Mouse (Mus musculus) frontal cortex, adult 2 months (tissue): ENCODE results near the gene Syt1. TPM values are rescaled to one million over a fixed set of nuclear protein-coding genes. Genes with fewer than 3 reads are reported as not detected.

Experiments
- DNase-seq, 2 experiments: peaks; one replicate each; pipeline ENCODE4 v3.0.0; 2022; ENCODE audit warnings: low spot score in 1 of 2; ENCODE audit errors: extremely low spot score in 1 of 2
- polyA plus RNA-seq: library from polyadenylated mRNA; depleted of rRNA; stranded (reverse); fragments of >200 nt; gene quantifications from 2 replicates; pipeline ENCODE4 v1.2.3, GENCODE M21; 2012; rRNA removed

Gene Syt1
- 651 and 663 TPM in 2 replicates for polyA plus RNA-seq

DNA sequence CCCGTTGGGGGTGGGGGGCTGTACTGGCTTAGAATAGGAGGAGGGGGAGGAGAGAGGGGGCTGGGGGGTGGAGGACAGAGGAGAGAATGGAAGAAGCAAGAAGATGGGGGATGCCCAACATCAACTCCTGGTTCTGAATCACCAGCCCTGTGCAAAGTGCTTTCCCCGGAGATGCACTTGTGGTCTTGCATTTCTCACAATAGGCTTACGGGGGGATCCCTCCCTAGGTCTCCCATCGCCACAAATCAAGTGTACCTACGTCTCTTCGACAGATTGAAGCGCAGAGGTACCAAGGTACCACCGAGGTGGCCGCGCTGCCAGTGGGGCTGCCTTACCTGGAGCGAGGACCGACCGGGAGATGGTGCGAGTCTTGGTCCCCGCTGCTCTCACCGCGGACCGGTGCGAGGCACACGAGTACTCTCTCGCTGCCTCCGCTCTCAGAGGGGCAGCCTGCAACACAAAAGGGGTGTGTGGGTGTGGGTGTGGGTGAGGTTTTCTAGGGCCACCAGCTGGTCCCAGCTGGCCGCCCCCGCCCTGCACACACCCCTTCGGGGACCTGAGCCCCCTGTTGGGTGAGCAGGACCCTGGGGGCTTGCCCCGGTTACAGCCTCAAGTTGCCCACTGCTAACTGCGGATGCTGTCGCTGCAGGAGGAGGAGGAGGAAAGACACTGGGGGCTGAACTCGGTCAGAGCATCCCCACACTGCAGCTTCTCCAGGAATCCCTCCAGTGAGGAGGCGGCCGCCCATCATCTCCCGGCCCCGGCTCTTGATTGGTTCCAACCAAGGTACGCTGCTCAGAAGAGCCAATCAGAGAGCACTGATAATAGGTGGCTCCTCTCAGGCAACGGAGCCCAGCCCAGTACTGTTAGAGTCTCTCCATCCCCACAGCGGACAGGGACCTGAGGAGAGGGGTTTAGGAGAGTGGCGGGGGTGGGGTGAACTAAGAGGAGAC lies at the start of gene Syt1:
TSS of gene Syt1 (minus strand) at position 742 of the 953 bp plus-strand sequence.
- DNase-seq, result peak; percentile 94 to 95

DNA sequence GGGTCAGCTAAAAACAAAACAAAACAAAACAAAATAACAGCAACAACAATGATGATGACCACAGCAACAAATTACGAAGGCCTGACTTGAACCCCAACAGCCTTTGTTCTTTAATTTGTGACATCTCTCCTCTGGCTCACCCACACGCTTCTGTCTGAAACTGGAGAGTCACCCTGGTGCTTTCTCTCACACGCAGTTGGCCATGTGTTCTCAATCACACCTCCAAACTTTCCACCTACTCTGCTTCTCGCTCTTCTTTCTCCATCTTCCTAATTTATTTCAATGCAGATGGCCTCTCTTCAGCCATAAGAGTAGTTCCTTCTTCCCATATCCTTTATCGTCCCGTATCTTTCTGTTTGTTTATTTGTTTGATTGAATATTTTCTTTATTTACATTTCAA lies 45.7 kb upstream of the Syt1 start:
- peak; percentile 37 to 75 for DNase-seq

DNA sequence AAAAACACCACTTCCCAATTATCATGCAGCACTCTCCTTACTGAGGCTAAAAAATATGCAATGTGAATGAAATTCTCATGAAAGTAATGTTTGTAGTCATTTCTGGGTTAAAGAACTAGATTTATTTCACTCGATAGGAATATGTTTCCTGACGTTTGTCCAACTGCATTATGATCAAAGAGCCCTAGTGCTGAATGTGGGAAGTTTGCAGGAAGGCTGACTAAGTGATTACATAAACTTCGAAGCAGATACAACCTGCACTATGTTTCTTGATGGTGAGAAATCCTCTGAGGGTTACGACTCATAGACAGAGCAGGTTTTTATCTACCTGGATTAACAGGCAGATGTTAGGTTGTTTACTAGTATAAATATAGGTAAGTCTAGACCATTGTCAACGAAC lies 36.8 kb upstream of the Syt1 start:
- peak in 1 of 2 experiments; percentile 33 for DNase-seq

DNA sequence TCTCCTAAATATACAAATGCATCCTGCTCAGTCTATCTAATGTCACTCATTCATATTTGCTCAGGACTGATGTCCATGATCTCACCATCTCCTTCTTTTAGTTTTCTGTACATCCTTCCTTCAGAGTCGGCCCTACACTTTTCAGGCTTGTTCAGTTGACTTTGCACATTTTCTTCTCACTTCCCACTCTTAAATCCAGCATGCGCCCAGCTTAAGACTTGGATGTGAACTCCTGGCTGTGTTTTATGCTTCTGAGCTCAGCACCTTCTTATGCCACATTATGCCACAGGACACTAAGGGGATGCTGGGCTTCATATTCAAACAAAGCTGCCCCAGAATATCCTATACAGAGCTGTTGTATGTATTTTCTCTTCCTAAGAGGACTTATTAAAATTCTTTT lies 36.2 kb upstream of the Syt1 start:
- DNase-seq, result peak in 1 of 2 experiments; percentile 22

DNA sequence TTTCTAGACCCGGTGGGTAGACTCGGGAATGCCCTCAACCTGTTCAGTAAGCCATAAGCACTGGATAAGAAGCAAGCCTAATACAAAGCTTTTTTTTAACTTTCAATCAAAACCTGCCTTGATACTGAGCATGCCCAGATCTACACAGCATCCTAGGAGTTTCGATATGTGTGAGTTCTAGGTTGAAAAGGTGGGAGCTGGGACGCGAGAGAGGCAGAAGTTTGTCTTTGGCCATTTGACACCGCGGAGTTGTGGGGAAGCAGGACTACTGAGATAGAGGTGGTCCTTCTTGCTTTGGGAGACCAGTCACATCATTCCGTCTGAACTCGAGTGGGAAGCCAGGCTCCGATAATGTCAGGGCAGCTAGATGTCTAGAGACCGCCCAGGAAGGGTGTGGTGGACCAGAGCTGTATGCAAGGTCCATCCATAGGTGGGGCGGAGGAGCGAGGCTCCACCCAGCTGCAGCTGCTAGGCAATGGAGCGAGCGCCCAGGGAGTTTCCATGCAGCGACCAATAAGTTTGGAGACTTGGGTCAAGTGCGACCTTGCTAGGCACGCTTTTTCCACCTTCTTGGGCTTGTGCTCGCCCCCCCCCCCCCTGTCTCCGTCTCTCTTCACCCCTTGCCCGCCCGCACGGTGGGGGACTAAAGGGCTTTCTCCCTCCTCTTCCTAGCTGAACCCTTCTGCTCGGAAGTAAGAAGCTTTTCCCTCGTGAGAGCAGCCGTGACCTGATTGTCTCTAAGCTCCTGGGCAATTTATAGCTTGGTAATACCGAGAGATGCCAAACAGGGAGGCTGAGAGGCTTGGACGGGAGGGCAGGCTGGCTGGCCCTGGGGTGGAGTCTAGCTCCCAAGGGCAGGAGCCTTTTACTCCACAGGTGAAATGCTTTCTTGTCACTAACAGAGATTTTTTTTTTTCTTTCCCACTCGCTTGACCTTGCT lies 714 bp upstream of the Syt1 start:
- DNase-seq, result peak; percentile 72 to 75

DNA sequence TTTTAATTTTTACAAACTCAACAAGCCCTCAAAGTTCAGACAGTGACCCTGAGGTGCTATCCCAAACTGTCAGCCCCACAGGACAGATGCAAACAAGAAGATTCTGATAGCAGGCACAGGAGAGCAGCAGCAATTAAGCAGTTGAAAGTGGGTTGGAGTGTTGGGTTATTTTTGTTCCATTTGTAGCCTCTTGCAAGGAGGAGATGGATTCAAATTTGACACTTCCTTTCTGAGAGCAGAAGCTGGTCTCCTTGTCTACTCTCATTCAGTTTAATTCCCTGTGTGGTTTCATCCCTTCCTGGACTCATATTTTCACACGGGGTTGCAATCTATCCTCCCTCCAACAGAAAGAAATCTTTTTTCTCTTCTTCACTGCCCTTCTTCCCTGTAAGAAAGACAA lies 951 bp downstream of the Syt1 start:
- no peak for DNase-seq

DNA sequence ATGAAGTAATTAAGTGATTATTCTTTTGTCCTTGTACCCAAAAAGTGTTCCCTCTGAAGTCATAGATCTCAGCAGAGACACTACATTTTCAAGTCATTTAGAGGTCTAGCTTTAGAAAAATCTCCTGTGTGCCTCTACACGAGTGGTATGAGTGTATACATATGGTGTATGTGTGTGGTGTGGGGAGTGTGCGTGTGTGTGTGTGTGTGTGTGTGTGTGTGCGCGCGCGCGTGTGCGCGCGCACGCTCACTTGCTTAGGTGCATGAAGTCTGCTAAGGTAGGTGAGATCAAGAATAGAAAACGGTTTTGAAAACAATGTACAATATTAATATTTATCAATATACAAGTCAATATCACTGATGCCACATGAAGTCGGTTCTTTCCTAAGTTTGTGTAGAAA lies 2.3 kb downstream of the Syt1 start:
- no peak for DNase-seq

DNA sequence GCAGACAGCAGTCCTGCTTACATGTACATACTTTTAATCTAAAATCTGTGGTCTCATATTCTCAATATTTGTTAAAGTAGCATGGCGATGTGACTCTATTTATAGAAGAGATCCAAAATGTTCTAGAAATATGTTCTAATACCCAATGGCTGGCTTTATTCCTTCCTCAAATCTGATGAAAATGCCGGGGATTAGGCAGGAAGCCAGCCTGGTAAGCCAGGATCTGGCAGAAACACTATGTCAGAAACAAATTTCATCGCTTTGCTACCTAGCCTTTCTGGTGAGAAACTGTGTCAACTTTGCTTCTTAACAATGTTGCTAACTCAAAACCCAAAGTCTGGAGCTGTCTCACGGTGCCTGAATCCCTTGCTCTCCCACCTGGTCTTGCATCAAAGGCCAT lies 7.3 kb downstream of the Syt1 start:
- DNase-seq, result no peak

DNA sequence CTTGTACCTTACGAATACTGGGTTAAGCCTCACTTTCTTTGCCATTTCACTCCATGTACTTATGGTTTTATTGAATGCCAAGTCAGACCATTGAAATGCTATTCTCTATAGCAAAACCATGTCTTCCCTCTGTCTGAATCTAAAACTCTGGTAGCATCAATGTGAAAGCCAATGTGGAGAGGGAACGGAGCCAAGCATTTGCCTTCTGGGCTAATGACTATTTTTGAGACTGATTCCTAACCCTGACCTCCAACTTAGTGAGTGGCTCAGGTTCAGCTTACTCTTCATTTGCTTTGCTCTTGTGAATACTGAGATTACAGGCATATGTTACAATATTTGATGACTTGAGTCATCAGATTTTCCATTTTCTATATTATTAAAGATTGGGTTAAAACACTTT lies 23.5 kb downstream of the Syt1 start:
- DNase-seq, result no peak

DNA sequence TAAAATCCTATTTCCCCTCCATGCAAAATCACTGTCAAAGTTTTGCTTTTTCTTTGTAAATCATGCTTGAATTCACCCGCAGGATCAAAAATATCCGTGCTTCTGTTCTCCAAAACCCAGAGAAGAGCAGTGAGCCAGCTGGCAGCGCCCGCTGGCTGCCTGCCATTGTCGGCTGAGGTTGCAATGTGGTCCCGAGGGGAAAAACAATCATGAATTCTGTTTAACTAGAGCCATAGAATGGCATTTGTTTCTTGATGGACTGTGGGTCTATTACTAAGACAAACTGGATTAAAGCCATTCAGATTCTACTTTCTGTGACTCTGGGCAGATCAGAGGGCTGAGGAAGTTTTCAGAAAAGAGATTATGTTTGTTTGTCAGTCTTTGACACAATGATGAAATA lies 31.1 kb downstream of the Syt1 start:
- DNase-seq, result peak; percentile 45 to 87

DNA sequence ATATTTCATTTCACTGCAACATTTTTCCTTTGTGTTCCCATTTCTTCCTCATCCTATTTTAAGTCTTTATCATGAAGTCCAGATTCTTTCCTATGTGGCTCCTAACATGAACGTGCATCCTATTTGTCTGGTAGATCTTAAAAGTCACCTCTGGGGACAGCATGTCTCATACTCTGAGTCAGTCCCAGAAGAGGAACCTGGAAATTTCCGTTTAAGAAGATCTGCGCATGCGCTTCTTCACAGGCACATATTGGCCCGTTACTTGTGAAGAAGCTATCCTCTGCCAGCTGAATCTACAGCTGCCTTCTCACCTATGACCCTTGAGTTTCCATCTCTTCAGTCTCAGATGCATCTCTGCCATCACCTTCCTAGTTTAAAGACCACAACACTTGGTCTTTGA lies 55.8 kb downstream of the Syt1 start:
- no peak for DNase-seq

DNA sequence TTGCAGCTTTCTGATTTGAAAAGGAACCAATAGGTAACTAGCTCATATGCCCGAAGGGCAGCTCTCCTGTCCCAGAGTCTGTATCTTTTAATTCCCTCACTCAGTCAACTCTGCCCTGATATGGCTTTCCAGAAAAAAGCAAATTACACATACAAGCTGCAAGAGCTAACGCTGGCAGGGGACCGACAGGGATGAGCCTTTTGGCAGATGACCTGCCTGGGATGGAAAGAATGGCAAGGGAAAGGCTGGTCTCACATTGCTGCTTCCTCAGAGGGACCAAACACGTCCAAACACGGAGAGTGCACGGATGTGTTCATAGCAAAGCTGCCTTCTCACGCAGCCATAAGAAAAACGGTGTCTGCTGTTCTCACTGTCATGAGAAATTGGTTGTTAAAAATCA lies 58.6 kb downstream of the Syt1 start:
- DNase-seq, result no peak

DNA sequence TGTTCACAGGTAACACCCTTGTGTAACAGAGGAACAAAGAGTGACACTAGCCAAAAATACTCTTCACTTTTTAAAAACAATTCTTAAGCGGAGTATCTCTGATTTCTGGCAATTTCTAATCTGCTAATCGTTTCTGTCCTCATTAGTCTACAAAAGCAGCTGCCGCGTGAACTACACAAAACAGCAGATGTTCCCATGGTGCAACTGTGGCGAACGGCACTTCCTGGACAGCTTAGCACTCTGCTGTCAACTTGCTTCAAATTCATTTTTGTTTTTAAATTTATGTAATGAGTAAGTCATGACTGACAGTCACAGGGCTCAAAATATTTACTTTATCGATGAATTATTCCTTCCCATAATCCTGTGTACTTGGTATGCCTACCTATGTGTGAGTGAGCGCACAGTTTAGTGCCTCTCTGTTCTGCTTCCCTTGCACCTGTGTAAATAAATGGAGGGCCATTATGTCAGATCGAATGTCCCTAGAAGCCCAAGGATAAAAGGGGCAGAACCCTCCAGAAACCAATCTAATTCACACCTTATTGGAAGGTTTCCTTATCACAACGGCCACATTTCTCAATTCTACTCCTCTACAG lies 73.8 kb downstream of the Syt1 start:
- no peak for DNase-seq

DNA sequence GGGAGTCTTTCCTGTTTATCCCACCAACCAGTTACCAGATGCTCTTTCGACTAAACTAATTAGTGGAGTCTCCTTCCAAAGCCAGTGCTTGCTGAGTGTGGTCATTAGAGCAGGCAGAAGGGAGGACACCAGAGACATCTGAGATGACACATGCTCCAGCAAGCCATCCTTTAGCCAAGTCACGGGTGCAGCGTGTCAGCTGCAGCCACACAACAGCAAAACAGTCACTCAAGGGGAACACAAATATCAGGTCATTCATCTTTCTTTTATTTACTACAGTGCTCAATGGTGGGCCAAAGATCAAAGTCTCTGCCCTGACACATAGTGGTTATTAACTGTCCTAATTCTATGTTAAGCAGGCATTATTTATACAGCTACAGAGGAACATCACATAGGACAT lies 80.5 kb downstream of the Syt1 start:
- no peak for DNase-seq

DNA sequence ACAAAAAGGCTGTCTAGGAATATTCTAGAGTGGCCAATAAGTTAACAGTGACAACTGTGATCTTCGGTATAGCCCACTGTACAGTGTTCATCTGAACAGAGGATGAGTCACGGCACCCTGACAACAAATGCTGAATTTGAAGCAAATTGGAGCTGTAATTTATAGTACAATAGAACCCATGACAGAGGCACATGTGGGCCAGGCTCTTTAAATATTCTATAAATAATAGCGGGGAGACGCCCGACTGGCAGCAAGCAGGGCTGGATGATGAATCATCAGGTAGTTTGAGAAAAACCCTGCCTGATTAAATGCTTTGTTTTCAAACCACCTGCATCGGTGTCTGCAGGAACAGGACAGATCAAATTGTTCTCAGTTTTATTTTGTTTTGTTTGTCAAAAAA lies 81.1 kb downstream of the Syt1 start:
- DNase-seq, result peak in 1 of 2 experiments; percentile 68

DNA sequence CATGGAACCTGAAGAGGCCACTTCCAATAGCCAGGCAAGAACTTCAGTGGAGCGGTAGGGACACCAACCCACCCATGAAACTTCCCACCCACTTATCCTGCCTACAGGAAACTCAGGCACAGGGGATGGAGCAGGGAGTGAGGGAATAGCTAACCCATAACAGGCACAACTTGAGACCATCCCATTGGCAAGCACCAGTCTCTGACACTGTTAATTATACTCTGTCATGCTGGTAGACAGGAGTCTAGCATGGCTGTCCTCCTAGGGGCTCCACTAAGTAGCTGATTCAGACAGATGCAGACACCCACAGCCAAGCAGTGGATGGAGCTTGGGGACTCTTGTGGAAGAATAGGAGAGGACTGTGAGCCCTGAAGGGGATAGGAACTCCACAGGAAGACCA lies 105.5 kb downstream of the Syt1 start:
- no peak for DNase-seq

DNA sequence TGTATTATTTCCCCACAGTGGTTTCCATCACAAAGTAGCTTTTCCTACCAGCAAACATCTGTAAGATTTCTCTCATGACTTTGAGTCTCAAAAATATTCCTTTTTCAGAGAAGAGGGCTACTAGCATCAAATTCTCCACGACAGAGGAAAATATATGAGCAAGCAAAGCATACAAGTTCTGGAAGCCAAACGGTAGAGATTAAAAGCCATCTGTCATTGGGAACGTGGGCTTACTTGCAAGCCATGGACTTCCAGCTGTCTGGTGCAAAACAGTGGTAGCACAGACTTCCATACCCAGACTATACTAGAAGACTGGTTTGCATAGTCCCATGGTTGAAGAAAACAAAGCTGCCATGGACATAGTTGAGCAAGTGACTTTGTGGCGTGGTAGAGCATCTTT lies 106.4 kb downstream of the Syt1 start:
- peak in 1 of 2 experiments; percentile 35 for DNase-seq

DNA sequence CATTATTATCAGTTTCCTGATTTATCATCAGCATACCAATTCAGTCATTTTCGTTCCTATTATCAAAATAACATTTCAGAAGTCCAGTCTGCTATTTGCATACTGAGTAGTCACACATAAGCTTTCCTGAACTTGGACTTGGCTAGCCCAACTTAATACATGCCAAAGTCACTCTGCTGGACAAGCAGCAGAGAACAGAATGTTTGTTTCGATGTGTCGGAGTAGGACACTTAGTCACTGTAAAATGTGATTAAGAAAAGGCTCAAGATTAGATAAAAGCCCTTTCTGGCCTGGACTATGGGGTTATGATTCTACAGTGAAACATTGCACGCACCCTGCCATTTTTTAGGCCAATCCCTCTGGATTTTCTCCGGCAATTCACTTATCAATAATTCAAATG lies 114.3 kb downstream of the Syt1 start:
- DNase-seq, result no peak

DNA sequence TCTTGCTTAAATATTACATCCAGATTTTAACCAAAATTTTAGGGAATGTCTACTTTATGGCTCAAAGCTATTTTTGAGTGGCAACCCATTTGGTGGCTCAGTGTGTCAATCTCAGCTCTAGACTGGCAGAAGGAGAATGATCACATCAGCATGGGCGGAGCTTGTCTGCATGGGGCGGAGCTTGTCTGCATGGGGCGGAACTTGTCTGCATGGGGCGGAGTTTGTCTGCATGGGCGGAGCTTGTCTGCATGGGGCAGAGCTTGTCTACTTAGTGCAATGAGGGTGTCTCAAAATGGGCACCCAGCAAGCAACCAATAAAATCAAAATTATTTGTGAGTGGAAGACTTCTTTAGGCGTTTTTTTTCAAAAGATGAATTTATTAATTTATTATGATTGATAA lies 117.5 kb downstream of the Syt1 start:
- no peak for DNase-seq

DNA sequence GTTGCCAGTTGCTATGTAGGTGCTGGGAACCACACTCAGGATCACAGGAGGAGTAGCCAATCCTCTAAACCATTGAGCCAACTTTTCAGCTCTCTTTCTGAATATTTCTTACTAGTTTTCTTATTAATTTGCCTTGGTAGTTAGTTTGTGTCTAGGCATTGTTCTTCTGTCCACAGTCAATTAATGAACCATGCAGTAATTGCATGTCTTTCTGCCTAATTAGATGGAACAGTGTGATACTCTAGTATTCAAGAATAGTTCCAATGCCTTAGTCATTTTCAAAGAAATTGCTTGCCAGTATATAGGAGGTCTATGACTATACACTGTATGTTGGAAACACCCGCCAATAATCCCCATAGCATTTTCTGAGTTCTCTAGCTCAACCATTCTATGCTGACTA lies 118.3 kb downstream of the Syt1 start:
- DNase-seq, result no peak

DNA sequence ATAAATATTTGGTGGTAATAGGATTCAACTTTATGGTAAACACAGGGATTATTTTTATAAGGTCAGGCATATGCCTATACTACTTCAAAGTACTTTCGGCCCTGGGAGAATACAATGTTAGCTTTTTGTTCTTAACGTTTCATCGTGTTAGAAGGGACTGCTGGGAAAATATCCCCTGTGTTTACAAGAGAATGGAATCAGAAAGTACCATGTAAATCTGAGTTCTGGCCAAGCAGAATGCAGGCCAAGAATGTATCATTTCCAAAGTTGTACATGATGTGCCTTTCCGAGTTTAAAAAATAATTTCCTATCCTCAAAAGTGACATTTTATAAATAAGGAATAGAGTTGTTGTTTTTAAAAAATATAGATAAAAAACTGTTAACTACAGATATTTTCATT lies 121.7 kb downstream of the Syt1 start:
- DNase-seq, result no peak
